Mouse (Mus musculus) lung, embryonic 16.5 days (tissue): ENCODE data around the gene Hunk. TPM values are rescaled to one million over a fixed set of nuclear protein-coding genes. Genes with fewer than 3 reads are reported as not detected.

Experiments
- ATAC-seq: fragments of 200-750 bp; cut with Nextera tagmentation; 2 replicates; pipeline ENCODE4 v1.8.0; 2017; ENCODE audit warnings: low read depth, mild to moderate bottlenecking, moderate library complexity
- H3K27ac ChIP-seq: fragments of 300-500 bp; sonication (generic); 2 replicates; pipeline ENCODE4 v1.5.1; 2014; ENCODE audit warnings: mild to moderate bottlenecking, control low read depth, low read length
- H3K27me3 ChIP-seq: fragments of 300-500 bp; sonication (generic); 2 replicates; pipeline ENCODE4 v1.6.1; 2014; ENCODE audit warnings: low read depth, low read length, mixed read lengths; ENCODE audit not compliant: control insufficient read depth, insufficient read depth
- H3K36me3 ChIP-seq: fragments of 300-500 bp; sonication (generic); 2 replicates; pipeline ENCODE4 v1.6.1; 2014; ENCODE audit warnings: low read length; ENCODE audit not compliant: control insufficient read depth, insufficient read depth
- H3K4me1 ChIP-seq: fragments of 300-500 bp; sonication (generic); replicated peaks from 2 replicates; pipeline ENCODE4 v1.6.1; 2014; ENCODE audit warnings: low read length, mixed read lengths; ENCODE audit not compliant: control insufficient read depth, insufficient read depth
- H3K4me2 ChIP-seq: fragments of 300-500 bp; sonication (generic); 2 replicates; pipeline ENCODE4 v1.6.1; 2014; ENCODE audit warnings: low read depth, low read length, control low read depth
- H3K4me3 ChIP-seq: fragments of 300-500 bp; sonication (generic); 2 replicates; pipeline ENCODE4 v1.5.1; 2014; ENCODE audit warnings: mild to moderate bottlenecking, low read length, control low read depth
- H3K9ac ChIP-seq: fragments of 300-500 bp; sonication (generic); 2 replicates; pipeline ENCODE4 v1.6.1; 2014; ENCODE audit warnings: low read length, control low read depth
- H3K9me3 ChIP-seq: fragments of 300-500 bp; sonication (generic); 2 replicates; pipeline ENCODE4 v1.6.1; 2016; ENCODE audit warnings: low read length; ENCODE audit not compliant: control insufficient read depth
- WGBS: fragments of 180-500 bp; shearing (Covaris S2); extraction: QIAGEN DNeasy Blood & Tissue Kit; methylation state at CpG from one replicate; pipeline ENCODE4 v1.1.7; 2014; 5-methylcytosine and 5-hydroxymethylcytosine counted together
- polyA plus RNA-seq: library from polyadenylated mRNA; unstranded; fragments of >200 nt; fragmentation: Nextera tagmentation; extraction: Ambion mirVana; gene quantifications from 2 replicates; pipeline ENCODE4 v1.2.1, GENCODE M21; 2015

The Hunk gene
- polyA plus RNA-seq, 1 experiment from 2014 or later = 16.2 TPM

GRCm38 (mm10) chr16:90360327-90360726 is 25.5 kb upstream of the Hunk start:
- no peak overlapping the region for H3K4me2 ChIP-seq
- H3K9me3 ChIP-seq = no peaks in the 10 kb centered on the region
- H3K4me3 ChIP-seq = no peak overlapping the region
- 41% methylated on average over 7 of the region's 7 CpGs for WGBS
- peak; percentile 34; the same call in 1 of the 2 replicates for ATAC-seq
- H3K9ac ChIP-seq = no peak overlapping the region
- H3K36me3 ChIP-seq = no peaks in the 10 kb centered on the region
- no peaks in the 10 kb centered on the region; the same call in 1 of the 2 replicates for H3K27me3 ChIP-seq
- peaks cover 22% of the 10 kb centered on the region for H3K4me1 ChIP-seq
- no peak overlapping the region for H3K27ac ChIP-seq

GRCm38 (mm10) chr16:90362926-90363325 is 22.9 kb upstream of the Hunk start:
- no peaks in the 10 kb centered on the region for H3K9me3 ChIP-seq
- H3K9ac ChIP-seq = no peak overlapping the region
- no peak overlapping the region for H3K27ac ChIP-seq
- no peak for ATAC-seq
- H3K4me3 ChIP-seq = no peak overlapping the region
- H3K4me2 ChIP-seq = no peak overlapping the region
- H3K4me1 ChIP-seq = peaks cover 22% of the 10 kb centered on the region
- H3K27me3 ChIP-seq = no peaks in the 10 kb centered on the region; the same call in 1 of the 2 replicates
- 64% methylated on average over 6 of the region's 6 CpGs for WGBS
- no peaks in the 10 kb centered on the region for H3K36me3 ChIP-seq

GRCm38 (mm10) chr16:90379897-90380296 is 5.9 kb upstream of the Hunk start:
- no peaks in the 10 kb centered on the region for H3K9me3 ChIP-seq
- no peak for ATAC-seq
- WGBS = 13% methylated on average over 11 of the region's 11 CpGs
- no peak overlapping the region for H3K27ac ChIP-seq
- H3K4me1 ChIP-seq = peaks cover 4% of the 10 kb centered on the region; the same call in 1 of the 2 replicates
- no peaks in the 10 kb centered on the region for H3K36me3 ChIP-seq
- H3K4me3 ChIP-seq = no peak overlapping the region
- H3K27me3 ChIP-seq = no peaks in the 10 kb centered on the region; the same call in 1 of the 2 replicates
- no peak overlapping the region for H3K9ac ChIP-seq
- H3K4me2 ChIP-seq = no peak overlapping the region

- no peak for ATAC-seq
- Histone ChIP-seq H3K27ac (no peak overlapping the region), H3K9me3 (no peaks in the 10 kb centered on the region), H3K4me1 (peaks cover 4% of the 10 kb centered on the region; the same call in 1 of the 2 replicates), H3K4me2 (no peak overlapping the region), H3K27me3 (no peaks in the 10 kb centered on the region), H3K36me3 (no peaks in the 10 kb centered on the region), H3K9ac (no peak overlapping the region), H3K4me3 (no peak overlapping the region)
- WGBS = 91% methylated on average over 3 of the region's 3 CpGs
Measured at GRCm38 (mm10) chr16:90381633-90382032, 4.2 kb upstream of the Hunk start.

- Histone ChIP-seq H3K27ac (no peak overlapping the region), H3K9me3 (no peaks in the 10 kb centered on the region), H3K4me3 (no peak overlapping the region), H3K4me1 (peaks cover 7% of the 10 kb centered on the region; the same call in 1 of the 2 replicates), H3K27me3 (no peaks in the 10 kb centered on the region), H3K9ac (no peak overlapping the region), H3K36me3 (no peaks in the 10 kb centered on the region), H3K4me2 (no peak overlapping the region)
- WGBS = 58% methylated on average over 10 of the region's 10 CpGs
- ATAC-seq = no peak
Measured at GRCm38 (mm10) chr16:90382701-90383280, 3.0 kb upstream of the Hunk start.

- Histone ChIP-seq H3K9me3 (no peaks in the 10 kb centered on the region), H3K27me3 (no peaks in the 10 kb centered on the region), H3K4me2 (no peak overlapping the region), H3K4me3 (no peak overlapping the region), H3K36me3 (no peaks in the 10 kb centered on the region), H3K4me1 (peaks cover 13% of the 10 kb centered on the region), H3K27ac (no peak overlapping the region; the same call in 1 of the 2 replicates), H3K9ac (no peak overlapping the region)
- ATAC-seq = no peak
- 29% methylated on average over 3 of the region's 3 CpGs for WGBS
Measured at GRCm38 (mm10) chr16:90384058-90384457, 1.8 kb upstream of the Hunk start.

- 4% methylated on average over 12 of the region's 12 CpGs for WGBS
- peak overlapping the region; percentile 98 for H3K27ac ChIP-seq
Measured at GRCm38 (mm10) chr16:90384846-90385245, 967 bp upstream of the Hunk start.

GRCm38 (mm10) chr16:90385326-90385687 is 506 bp upstream of the Hunk start:
- Histone ChIP-seq H3K9ac (peak overlapping the region; percentile 90), H3K4me3 (peak overlapping the region; percentile 76), H3K27me3 (no peaks in the 10 kb centered on the region), H3K4me1 (peaks cover 26% of the 10 kb centered on the region), H3K27ac (peak overlapping the region; percentile 98), H3K9me3 (no peaks in the 10 kb centered on the region), H3K36me3 (no peaks in the 10 kb centered on the region), H3K4me2 (peak overlapping the region; percentile 83)
- no peak; the same call in none of the 2 replicates for ATAC-seq
- under 1% methylated on average over 16 of the region's 16 CpGs for WGBS

More at GRCm38 (mm10) chr16:90384846-90385245, 967 bp upstream of the Hunk start:
- Histone ChIP-seq H3K4me3 (peak overlapping the region; percentile 76), H3K9me3 (no peaks in the 10 kb centered on the region), H3K4me1 (peaks cover 21% of the 10 kb centered on the region), H3K27me3 (no peaks in the 10 kb centered on the region), H3K9ac (peak overlapping the region; percentile 90), H3K36me3 (no peaks in the 10 kb centered on the region), H3K4me2 (peak overlapping the region; percentile 83)
- no peak for ATAC-seq

GRCm38 (mm10) chr16:90386514-90387160 is 824 bp downstream of the Hunk start:
- Histone ChIP-seq H3K9ac (peak overlapping the region; percentile 90), H3K4me2 (peak overlapping the region; percentile 83), H3K27me3 (no peaks in the 10 kb centered on the region), H3K4me3 (peak overlapping the region; percentile 76), H3K36me3 (peaks cover 6% of the 10 kb centered on the region), H3K4me1 (peaks cover 26% of the 10 kb centered on the region), H3K27ac (peak overlapping the region; percentile 98), H3K9me3 (no peaks in the 10 kb centered on the region; the same call in 1 of the 2 replicates)
- ATAC-seq = peak; percentile 51
- WGBS = 0% methylated on average over 41 of the region's 49 CpGs
